ENCODE assay signal across 8 mouse cellular contexts in genomic region chr2:152399122-152399542, GRCm38 (mm10). TPM values are rescaled to one million over a fixed set of nuclear protein-coding genes. Genes with fewer than 3 reads are reported as not detected.
A peak's percentile ranks its signal among the peaks of the same experiment; 100 is the strongest.
DNase-seq lines count a peak whose midpoint lies in the region; TF ChIP-seq lines count a peak whose summit lies in the region.

No protein-coding gene starts in this region.

- 16% methylated on average over 13 of the region's 13 CpGs for WGBS in liver, adult 2 months

- peak; percentile 77 for DNase-seq in embryo, embryonic 10.5 days (ENCODE audit: low spot score)
- DNase-seq in embryo, embryonic 10 days (ENCODE audit: low spot score), result no peak
- no peak for DNase-seq in testis, postnatal 10 days (ENCODE audit: low spot score)
- no peak for DNase-seq in liver, adult 2 months (ENCODE audit: extremely low read depth, low read depth, low spot score)
- no peak for DNase-seq in urinary bladder, adult 2 months (ENCODE audit: low spot score)
- DNase-seq in ovary, postnatal 10 days (ENCODE audit: low spot score), result no peak
- no peak for DNase-seq in layer of hippocampus, adult 18-20 months (ENCODE audit: low spot score in 2 of 2)

- no peaks in the 10 kb centered on the region for H3K79me2 ChIP-seq in liver, adult 2 months (ENCODE audit: control insufficient read depth, insufficient read depth, low read length)

- peaks cover 34% of the 10 kb centered on the region for H3K4me1 ChIP-seq in testis, adult 2 months (ENCODE audit: control insufficient read depth, insufficient read depth, low read length)
- H3K4me1 ChIP-seq in liver, adult 2 months (ENCODE audit: control insufficient read depth, insufficient read depth, low read length), result peaks cover 7% of the 10 kb centered on the region; the same call in 1 of the 2 replicates

- no peaks in the 10 kb centered on the region for H3K27me3 ChIP-seq in testis, adult 2 months (ENCODE audit: control insufficient read depth, insufficient read depth, low read length)
- no peaks in the 10 kb centered on the region for H3K27me3 ChIP-seq in liver, adult 2 months (ENCODE audit: control insufficient read depth, insufficient read depth, low read length)

- H3K9ac ChIP-seq in liver, adult 2 months (ENCODE audit: low read depth, low read length), result peak overlapping the region; percentile 11; the same call in 1 of the 2 replicates

- no peak for TF ChIP-seq CTCF in testis, adult 2 months (IDR thresholded peaks at IDR 0.05; ENCODE audit: control insufficient read depth, insufficient read depth, insufficient replicate concordance, low read depth, low read length)
- TF ChIP-seq CTCF in liver, adult 2 months (IDR thresholded peaks at IDR 0.05; ENCODE audit: low read depth, low read length), result no peak

- H3K4me3 ChIP-seq in testis, adult 2 months (ENCODE audit: control insufficient read depth, low read depth, low read length), result peak overlapping the region; percentile 91
- peak overlapping the region; percentile 82; the same call in 1 of the 2 replicates for H3K4me3 ChIP-seq in liver, adult 2 months (ENCODE audit: insufficient read depth, low read depth, low read length)

- no peak for TF ChIP-seq POLR2A in testis, adult 2 months (IDR thresholded peaks at IDR 0.05; ENCODE audit: control insufficient read depth, low read depth, low read length)
- TF ChIP-seq POLR2A in liver, adult 2 months (IDR thresholded peaks at IDR 0.05; ENCODE audit: extremely low read depth, insufficient read depth, low read length), result no peak

- peak overlapping the region; percentile 84 for H3K27ac ChIP-seq in testis, adult 2 months (ENCODE audit: control insufficient read depth, insufficient read depth, low read depth, low read length)
- no peak overlapping the region for H3K27ac ChIP-seq in liver, adult 2 months (replicated peaks; ENCODE audit: insufficient read depth, low read depth, low read length)

- H3K36me3 ChIP-seq in testis, adult 2 months (ENCODE audit: control insufficient read depth, insufficient read depth, low read length), result no peaks in the 10 kb centered on the region
- no peaks in the 10 kb centered on the region for H3K36me3 ChIP-seq in liver, adult 2 months (ENCODE audit: control insufficient read depth, insufficient read depth, low read length)

RNA-seq across cellular contexts. Expression of gene Sox12, which starts 1.3 kb away (rescaled TPM):
- polyA plus RNA-seq in testis, adult 2 months (2012; rRNA removed), result 5.9 and 6.2 TPM in 2 replicates
- total RNA-seq in liver, adult 2 months (2014; rRNA removed), result 0.18 and 0.40 TPM in 2 replicates
- polyA plus RNA-seq in liver, adult 2 months (2012; rRNA removed), result 1.7 and 1.9 TPM in 2 replicates
- 8.6 and 12.6 TPM in 2 replicates for polyA plus RNA-seq in urinary bladder, adult 2 months (2012; rRNA removed)
- 10 to 100 TPM; 15.0 to 15.6 TPM for total RNA-seq in layer of hippocampus, adult 18-20 months (2021)

RNA-seq across cellular contexts. Expression of gene Zcchc3, which starts 15.7 kb away (rescaled TPM):
- polyA plus RNA-seq in testis, adult 2 months (2012; rRNA removed), result 2.5 and 2.8 TPM in 2 replicates
- total RNA-seq in liver, adult 2 months (2014; rRNA removed), result 0.37 and 0.47 TPM in 2 replicates
- 0.40 and 0.44 TPM in 2 replicates for polyA plus RNA-seq in liver, adult 2 months (2012; rRNA removed)
- polyA plus RNA-seq in urinary bladder, adult 2 months (2012; rRNA removed), result 8.7 and 9.7 TPM in 2 replicates
- 10 to 100 TPM; 10.2 to 10.6 TPM for total RNA-seq in layer of hippocampus, adult 18-20 months (2021)

RNA-seq across cellular contexts. Expression of gene 6820408C15Rik, which starts 16.3 kb away (rescaled TPM):
- polyA plus RNA-seq in testis, adult 2 months (2012; rRNA removed), result 54.7 and 73.0 TPM in 2 replicates
- total RNA-seq in liver, adult 2 months (2014; rRNA removed), result not detected in 2 replicates
- not detected in 2 replicates for polyA plus RNA-seq in liver, adult 2 months (2012; rRNA removed)
- 0.40 and 0.45 TPM in 2 replicates for polyA plus RNA-seq in urinary bladder, adult 2 months (2012; rRNA removed)
- total RNA-seq in layer of hippocampus, adult 18-20 months (2021), result 1 to 10 TPM; 1.7 to 2.3 TPM

RNA-seq across cellular contexts. Expression of gene Nrsn2, which starts 22.7 kb away (rescaled TPM):
- 0.85 and 0.97 TPM in 2 replicates for polyA plus RNA-seq in testis, adult 2 months (2012; rRNA removed)
- not detected in 2 replicates for total RNA-seq in liver, adult 2 months (2014; rRNA removed)
- not detected in 2 replicates for polyA plus RNA-seq in liver, adult 2 months (2012; rRNA removed)
- not detected in 2 replicates for polyA plus RNA-seq in urinary bladder, adult 2 months (2012; rRNA removed)
- 100 to 1,000 TPM in 1 of 2 experiments, 10 to 100 TPM in 1; 95.7 to 106 TPM for total RNA-seq in layer of hippocampus, adult 18-20 months (2021)

RNA-seq across cellular contexts. Expression of gene Trib3, which starts 55.3 kb away (rescaled TPM):
- polyA plus RNA-seq in testis, adult 2 months (2012; rRNA removed), result 0.16 and 0.26 TPM in 2 replicates
- total RNA-seq in liver, adult 2 months (2014; rRNA removed), result 14.7 and 16.2 TPM in 2 replicates
- 4.9 and 5.4 TPM in 2 replicates for polyA plus RNA-seq in liver, adult 2 months (2012; rRNA removed)
- 2.4 and 2.9 TPM in 2 replicates for polyA plus RNA-seq in urinary bladder, adult 2 months (2012; rRNA removed)
- total RNA-seq in layer of hippocampus, adult 18-20 months (2021), result under 1 TPM in 1 of 2 experiments, not detected in 1; 0.69 TPM

Comparison
In these comparisons a context has a peak if more than half of its experiments do, and no peak if none do; other contexts are left out.
1. RNA of gene 6820408C15Rik, which starts 16.3 kb away (polyA plus RNA-seq): 54.7 to 73.0 TPM in testis, adult 2 months; 0.40 to 0.45 TPM in urinary bladder, adult 2 months and not detected in liver, adult 2 months; every median in the first group is over 10 times any median in the second.